Mouse (Mus musculus) heart, embryonic 16.5 days (tissue): ENCODE measurements around the gene 1700014D04Rik. TPM values are rescaled to one million over a fixed set of nuclear protein-coding genes. Genes with fewer than 3 reads are reported as not detected.
"Not testable (repeated sequence)": the region's sequence is repeated elsewhere in the genome, so short reads cannot be mapped to it uniquely, and the experiment has no call there.

Experiments
- ATAC-seq: fragments of 200-750 bp; cut with Nextera tagmentation; replicated peaks from 2 replicates; pipeline ENCODE4 v1.8.0; 2017; ENCODE audit warnings: moderate number of reproducible peaks; ENCODE audit not compliant: insufficient read depth, low FRiP score; ENCODE audit errors: extremely low read depth
- H3K27ac ChIP-seq: fragments of 300-500 bp; sonication (generic); 2 replicates; pipeline ENCODE4 v1.5.1; 2014; ENCODE audit warnings: mild to moderate bottlenecking, low read length, control low read depth, moderate library complexity
- H3K27me3 ChIP-seq: fragments of 300-500 bp; sonication (generic); 2 replicates; pipeline ENCODE4 v1.6.1; 2014; ENCODE audit warnings: low read length, mixed read lengths; ENCODE audit not compliant: control insufficient read depth, insufficient read depth
- H3K36me3 ChIP-seq: fragments of 300-500 bp; sonication (generic); 2 replicates; pipeline ENCODE4 v1.6.1; 2014; ENCODE audit not compliant: control insufficient read depth, insufficient read depth
- H3K4me1 ChIP-seq: fragments of 300-500 bp; sonication (generic); 2 replicates; pipeline ENCODE4 v1.6.1; 2014; ENCODE audit warnings: low read length, mixed read lengths; ENCODE audit not compliant: control insufficient read depth, insufficient read depth
- H3K4me2 ChIP-seq: fragments of 300-500 bp; sonication (generic); 2 replicates; pipeline ENCODE4 v1.6.1; 2014; ENCODE audit warnings: low read depth, mild to moderate bottlenecking, control low read depth, low read length
- H3K4me3 ChIP-seq: fragments of 300-500 bp; sonication (generic); 2 replicates; pipeline ENCODE4 v1.5.1; 2014; ENCODE audit warnings: mild to moderate bottlenecking, control low read depth, low read length
- H3K9ac ChIP-seq: fragments of 300-500 bp; sonication (generic); 2 replicates; pipeline ENCODE4 v1.6.1; 2014; ENCODE audit warnings: low read length, control low read depth
- H3K9me3 ChIP-seq: fragments of 300-500 bp; sonication (generic); replicated peaks from 2 replicates; pipeline ENCODE4 v1.6.1; 2016; ENCODE audit warnings: low read length; ENCODE audit not compliant: control insufficient read depth
- WGBS: fragments of 180-500 bp; shearing (Covaris S2); extraction: QIAGEN DNeasy Blood & Tissue Kit; methylation state at CpG from one replicate; pipeline ENCODE4 v1.1.7; 2014; 5-methylcytosine and 5-hydroxymethylcytosine counted together
- polyA plus RNA-seq: library from polyadenylated mRNA; unstranded; fragments of >200 nt; fragmentation: Nextera tagmentation; extraction: Ambion mirVana; gene quantifications from 2 replicates; pipeline ENCODE4 v1.2.1, GENCODE M21; 2015

1700014D04Rik gene
- polyA plus RNA-seq: not detected in 2 replicates

DNA sequence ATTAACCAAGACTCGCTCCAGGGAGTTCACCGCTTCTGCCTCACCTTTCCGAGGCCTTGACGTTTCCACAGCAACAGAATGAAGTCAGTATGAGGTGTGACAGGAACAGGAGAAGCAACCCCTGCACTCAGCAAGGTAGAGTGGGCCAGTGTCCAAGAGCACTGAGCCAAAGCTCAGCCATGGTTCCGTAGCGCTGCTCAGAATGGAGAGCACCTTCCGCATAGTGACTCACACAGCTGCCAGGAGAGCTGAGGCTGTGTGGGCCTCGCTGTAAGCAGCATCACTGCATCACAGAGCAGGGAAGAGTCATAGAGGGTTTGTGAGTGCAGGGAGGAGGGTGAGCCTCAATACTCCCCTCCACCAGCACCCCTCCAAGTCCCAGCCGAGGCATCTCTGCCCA lies at the start of gene 1700014D04Rik:
Gene 1700014D04Rik (minus strand): TSS at position 42 of the 400 bp plus-strand sequence.
- no peaks in the 10 kb centered on the region for H3K4me1 ChIP-seq
- no peak within 1 kb of the TSS for H3K4me3 ChIP-seq
- H3K9me3 ChIP-seq: no peaks in the 10 kb centered on the region
- no peak within 1 kb of the TSS for H3K27ac ChIP-seq
- ATAC-seq: no peak
- WGBS: 81% methylated on average over 9 of the region's 9 CpGs
- H3K36me3 ChIP-seq: no peaks in the 10 kb centered on the region
- no peak within 1 kb of the TSS for H3K9ac ChIP-seq
- no peak within 1 kb of the TSS for H3K4me2 ChIP-seq
- H3K27me3 ChIP-seq: no peaks in the 10 kb centered on the region

DNA sequence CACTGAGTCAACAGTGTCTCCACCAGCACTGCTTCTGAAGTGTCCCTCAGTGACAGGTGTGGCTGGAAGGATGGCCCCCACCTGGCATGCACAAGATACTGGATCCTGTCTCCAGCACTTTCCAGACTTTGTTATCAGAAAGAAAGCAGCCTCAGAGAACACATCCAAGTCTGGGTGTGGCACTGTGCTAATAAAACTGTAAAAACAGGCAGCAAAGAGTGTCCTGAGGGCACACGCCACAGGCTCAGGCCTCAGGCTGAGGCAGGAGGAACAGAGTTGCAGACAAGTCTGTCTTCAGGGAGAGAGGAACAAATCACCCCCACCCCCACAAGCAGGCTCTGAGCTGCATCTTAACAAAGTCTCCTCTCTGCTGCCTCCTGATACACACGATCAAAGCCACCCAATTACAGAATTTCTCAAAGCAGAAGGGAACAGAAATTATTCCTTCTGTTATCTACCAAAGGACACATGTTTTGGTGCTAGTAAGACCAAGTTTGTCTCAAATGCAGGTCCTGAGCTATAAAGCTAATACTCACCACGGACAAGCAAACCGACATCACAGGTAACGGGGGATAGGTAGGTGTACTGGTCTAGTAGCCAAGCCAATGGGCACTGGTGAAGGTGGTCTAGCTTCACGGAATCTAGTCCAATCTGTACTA lies 49.4 kb upstream of the 1700014D04Rik start:
- no peaks in the 10 kb centered on the region for H3K9me3 ChIP-seq
- peaks cover 69% of the 10 kb centered on the region for H3K36me3 ChIP-seq
- H3K27me3 ChIP-seq: no peaks in the 10 kb centered on the region
- no peak overlapping the region for H3K4me3 ChIP-seq
- 89% methylated on average over 6 of the region's 6 CpGs for WGBS
- no peak for ATAC-seq
- H3K4me1 ChIP-seq: no peaks in the 10 kb centered on the region
- H3K9ac ChIP-seq: no peak overlapping the region
- no peak overlapping the region for H3K27ac ChIP-seq
- no peak overlapping the region for H3K4me2 ChIP-seq

DNA sequence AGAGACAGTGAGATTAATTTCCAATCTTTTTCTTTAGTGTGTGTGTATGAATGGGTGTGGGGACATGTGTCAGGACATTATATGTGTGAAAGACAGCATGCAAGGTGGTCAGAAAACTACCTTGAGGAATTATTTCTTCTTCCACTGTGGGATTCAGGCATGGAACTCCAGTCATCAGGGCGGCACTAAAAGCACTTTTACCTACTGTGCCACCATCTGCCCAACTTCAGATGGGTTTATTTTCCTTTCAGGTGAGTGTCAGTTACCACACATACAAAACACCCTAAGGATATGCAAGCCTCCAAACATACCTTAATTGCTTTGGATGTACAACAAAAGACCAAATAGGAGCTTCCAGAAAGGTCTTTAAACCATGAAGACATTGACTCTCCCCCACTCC lies 48.2 kb upstream of the 1700014D04Rik start:
- no peak overlapping the region for H3K9ac ChIP-seq
- 91% methylated on average over 1 of the region's 1 CpGs for WGBS
- peaks cover 58% of the 10 kb centered on the region for H3K36me3 ChIP-seq

DNA sequence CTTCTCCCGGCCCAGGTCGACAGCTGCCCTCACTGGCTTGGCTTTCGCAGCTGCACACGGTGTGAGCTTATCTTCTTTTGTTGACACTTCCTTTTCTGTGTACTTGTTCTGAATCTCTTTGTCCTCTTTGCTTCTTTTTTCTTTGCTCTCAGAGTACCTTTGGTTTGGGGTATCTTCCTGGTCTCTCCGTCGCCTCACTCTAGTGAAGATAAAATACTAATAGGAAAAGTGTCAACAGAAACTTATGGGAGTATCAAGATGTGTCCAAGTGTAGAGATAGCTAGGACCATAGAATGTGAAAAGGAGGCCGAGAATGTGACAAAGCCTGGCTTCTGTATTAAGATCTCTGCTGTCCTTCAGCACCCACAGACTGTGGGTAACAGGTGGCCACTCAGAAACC lies 35.6 kb upstream of the 1700014D04Rik start, which contains the start of gene Gm49354:
Gene Gm49354 (minus strand): TSS at position 101 of the 400 bp plus-strand sequence.
- H3K27me3 ChIP-seq: no peaks in the 10 kb centered on the region
- WGBS: 85% methylated on average over 7 of the region's 7 CpGs
- H3K4me3 ChIP-seq: no peak within 1 kb of the TSS
- H3K27ac ChIP-seq: no peak within 1 kb of the TSS
- H3K9me3 ChIP-seq: no peaks in the 10 kb centered on the region
- no peaks in the 10 kb centered on the region for H3K4me1 ChIP-seq
- no peak within 1 kb of the TSS for H3K4me2 ChIP-seq
- H3K9ac ChIP-seq: no peak within 1 kb of the TSS
- ATAC-seq: no peak
- H3K36me3 ChIP-seq: peaks cover 77% of the 10 kb centered on the region

More for the DNA sequence above, 48.2 kb upstream of the 1700014D04Rik start:
- Histone ChIP-seq H3K4me1 (no peaks in the 10 kb centered on the region), H3K9me3 (no peaks in the 10 kb centered on the region), H3K4me2 (no peak overlapping the region), H3K27ac (no peak overlapping the region), H3K4me3 (no peak overlapping the region), H3K27me3 (no peaks in the 10 kb centered on the region)
- no peak for ATAC-seq

DNA sequence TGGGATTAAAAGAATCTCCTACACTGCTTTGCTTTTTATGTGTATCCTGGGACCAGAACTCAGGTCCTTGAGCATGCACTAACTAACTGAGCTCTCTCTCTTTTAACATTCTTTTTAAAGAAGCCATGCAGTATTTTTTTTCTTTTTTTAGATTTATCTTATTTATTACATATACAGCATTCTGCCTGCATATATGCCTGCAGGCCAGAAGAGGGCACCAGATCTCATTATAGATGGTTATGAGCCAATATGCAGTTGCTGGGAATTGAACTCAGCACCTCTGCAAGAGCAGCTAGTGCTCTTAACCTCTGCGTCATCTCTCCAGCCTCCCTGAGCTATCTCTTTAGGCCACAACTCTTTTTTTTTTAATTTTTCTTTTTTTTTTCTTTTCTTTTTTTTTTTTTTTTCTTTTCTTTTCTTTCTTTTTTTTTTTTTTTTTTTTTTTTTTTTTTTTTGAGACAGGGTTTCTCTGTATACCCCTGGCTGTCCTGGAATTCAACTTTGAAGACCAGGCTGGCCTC lies 33.3 kb upstream of the 1700014D04Rik start:
- H3K4me1 ChIP-seq, ATAC-seq, H3K9ac ChIP-seq, H3K4me2 ChIP-seq, H3K9me3 ChIP-seq, H3K27ac ChIP-seq, H3K4me3 ChIP-seq, H3K27me3 ChIP-seq: not testable (repeated sequence)
- 93% methylated on average over 1 of the region's 1 CpGs for WGBS
- H3K36me3 ChIP-seq: peaks cover 58% of the 10 kb centered on the region

DNA sequence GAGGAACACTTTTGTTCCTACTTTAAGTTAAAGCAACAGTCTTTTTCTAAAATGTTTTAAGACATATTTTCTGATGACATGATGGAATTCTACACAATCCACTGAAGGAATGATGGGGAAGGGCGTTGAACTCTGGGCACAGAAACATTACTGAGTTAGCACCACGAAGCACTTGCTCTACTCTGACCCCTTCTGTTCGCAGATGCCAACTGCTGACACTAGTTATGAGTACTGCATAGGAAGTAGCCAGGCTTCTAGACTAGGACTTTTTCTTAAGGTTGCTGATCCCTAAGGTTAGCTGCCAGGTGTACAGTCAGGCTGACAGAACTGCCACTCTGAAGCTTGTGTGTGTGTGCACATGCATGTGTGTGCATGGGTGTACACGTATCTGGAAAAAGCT lies 32.7 kb upstream of the 1700014D04Rik start:
- Histone ChIP-seq H3K9me3 (no peaks in the 10 kb centered on the region), H3K4me1 (peaks cover 4% of the 10 kb centered on the region), H3K27me3 (no peaks in the 10 kb centered on the region), H3K4me2 (no peak overlapping the region), H3K36me3 (peaks cover 54% of the 10 kb centered on the region), H3K9ac (no peak overlapping the region), H3K4me3 (no peak overlapping the region), H3K27ac (no peak overlapping the region)
- no peak for ATAC-seq
- 78% methylated on average over 4 of the region's 4 CpGs for WGBS

DNA sequence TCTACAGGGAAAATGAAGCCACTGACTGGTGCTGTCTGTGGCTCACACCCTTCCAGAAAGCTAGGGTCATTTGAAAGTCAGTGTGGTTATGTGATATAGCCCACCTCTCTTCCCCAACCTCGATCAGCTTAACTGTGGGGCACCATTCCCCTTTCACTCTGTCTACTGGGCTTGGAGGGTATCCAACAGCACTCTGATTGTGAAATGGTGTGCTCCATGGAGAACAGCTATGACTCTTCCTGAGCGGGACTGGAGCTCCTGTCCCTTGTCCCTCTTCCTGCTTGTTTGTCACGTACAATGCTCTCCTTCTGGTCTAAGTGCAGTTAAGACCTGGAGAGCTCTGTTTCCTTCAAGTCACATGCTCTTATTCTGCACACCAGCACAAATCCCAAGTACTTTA lies 28.6 kb upstream of the 1700014D04Rik start:
- peaks cover 12% of the 10 kb centered on the region for H3K4me1 ChIP-seq
- 0 out of 2 replicates have a peak overlapping the region, but pooled peaks have one; percentile 7 for H3K4me2 ChIP-seq
- ATAC-seq: peak; percentile 67
- no peaks in the 10 kb centered on the region for H3K27me3 ChIP-seq
- WGBS: 39% methylated on average over 3 of the region's 3 CpGs
- no peak overlapping the region for H3K9ac ChIP-seq
- no peaks in the 10 kb centered on the region for H3K9me3 ChIP-seq
- H3K4me3 ChIP-seq: no peak overlapping the region
- peaks cover 25% of the 10 kb centered on the region for H3K36me3 ChIP-seq
- peak overlapping the region; percentile 76 for H3K27ac ChIP-seq

DNA sequence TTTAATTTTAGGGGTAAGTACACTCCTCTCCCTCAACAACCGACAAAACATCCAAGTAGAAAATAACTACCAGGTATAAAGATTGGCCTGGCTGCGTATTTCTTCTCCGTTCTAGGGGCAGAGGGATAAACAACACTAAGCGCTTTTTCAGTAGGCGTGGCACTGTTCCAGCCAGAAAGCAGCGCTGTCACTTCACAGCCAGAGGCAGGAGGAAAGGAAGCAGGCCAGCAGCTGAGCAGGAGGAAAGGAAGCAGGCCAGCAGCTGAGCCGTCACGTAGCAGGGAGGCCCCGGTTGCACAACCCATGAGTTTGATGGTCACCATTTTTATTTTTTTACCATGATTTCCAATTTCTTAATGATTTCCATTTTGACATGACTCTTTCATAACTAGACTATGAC lies 24.7 kb upstream of the 1700014D04Rik start:
- Histone ChIP-seq H3K4me1 (peaks cover 35% of the 10 kb centered on the region), H3K9ac (peak overlapping the region; percentile 92; the same call in 1 of the 2 replicates), H3K4me3 (peak overlapping the region; percentile 91; the same call in 1 of the 2 replicates), H3K27me3 (no peaks in the 10 kb centered on the region), H3K9me3 (no peaks in the 10 kb centered on the region), H3K36me3 (peaks cover 11% of the 10 kb centered on the region), H3K27ac (peak overlapping the region; percentile 100), H3K4me2 (peak overlapping the region; percentile 85)
- ATAC-seq: peak; percentile 12
- WGBS: 9% methylated on average over 9 of the region's 9 CpGs

DNA sequence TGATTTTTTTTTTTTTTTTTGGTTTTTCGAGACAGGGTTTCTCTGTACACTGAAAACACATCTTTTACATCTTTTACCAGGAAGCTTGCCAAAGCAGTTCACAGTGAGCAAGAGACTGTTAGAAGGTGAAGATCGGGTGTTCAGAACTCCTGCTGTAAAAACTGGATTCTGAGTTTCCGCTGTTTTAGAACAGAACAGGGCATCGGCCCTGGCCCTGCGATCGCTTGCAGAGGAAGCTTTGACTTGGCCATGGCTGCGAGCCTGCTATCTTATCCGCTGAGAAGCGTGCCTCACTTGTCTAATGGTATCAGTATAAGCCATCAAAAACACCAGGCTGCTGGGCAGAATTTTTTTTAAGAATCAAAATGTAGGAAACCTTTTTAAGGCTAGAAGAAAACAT lies 24.3 kb upstream of the 1700014D04Rik start:
- peaks cover 39% of the 10 kb centered on the region for H3K4me1 ChIP-seq
- H3K9ac ChIP-seq: peak overlapping the region; percentile 92
- H3K27me3 ChIP-seq: no peaks in the 10 kb centered on the region
- H3K9me3 ChIP-seq: no peaks in the 10 kb centered on the region
- peak overlapping the region; percentile 85 for H3K4me2 ChIP-seq
- peaks cover 11% of the 10 kb centered on the region for H3K36me3 ChIP-seq
- no peak for ATAC-seq
- H3K27ac ChIP-seq: peak overlapping the region; percentile 100
- WGBS: 25% methylated on average over 9 of the region's 9 CpGs
- peak overlapping the region; percentile 91 for H3K4me3 ChIP-seq
